Mouse (Mus musculus): ENCODE results near the gene Plekhh1. TPM values are rescaled to one million over a fixed set of nuclear protein-coding genes. Genes with fewer than 3 reads are reported as not detected.
"Not testable (repeated sequence)": the region's sequence is repeated elsewhere in the genome, so short reads cannot be mapped to it uniquely, and the experiment has no call there.

The Plekhh1 gene
- total RNA-seq (2021) = 1 to 10 TPM; 1.2 to 2.5 TPM
- long read RNA-seq, experiment 1 = 0 reads
- long read RNA-seq, experiment 2 = 0 reads

DNA sequence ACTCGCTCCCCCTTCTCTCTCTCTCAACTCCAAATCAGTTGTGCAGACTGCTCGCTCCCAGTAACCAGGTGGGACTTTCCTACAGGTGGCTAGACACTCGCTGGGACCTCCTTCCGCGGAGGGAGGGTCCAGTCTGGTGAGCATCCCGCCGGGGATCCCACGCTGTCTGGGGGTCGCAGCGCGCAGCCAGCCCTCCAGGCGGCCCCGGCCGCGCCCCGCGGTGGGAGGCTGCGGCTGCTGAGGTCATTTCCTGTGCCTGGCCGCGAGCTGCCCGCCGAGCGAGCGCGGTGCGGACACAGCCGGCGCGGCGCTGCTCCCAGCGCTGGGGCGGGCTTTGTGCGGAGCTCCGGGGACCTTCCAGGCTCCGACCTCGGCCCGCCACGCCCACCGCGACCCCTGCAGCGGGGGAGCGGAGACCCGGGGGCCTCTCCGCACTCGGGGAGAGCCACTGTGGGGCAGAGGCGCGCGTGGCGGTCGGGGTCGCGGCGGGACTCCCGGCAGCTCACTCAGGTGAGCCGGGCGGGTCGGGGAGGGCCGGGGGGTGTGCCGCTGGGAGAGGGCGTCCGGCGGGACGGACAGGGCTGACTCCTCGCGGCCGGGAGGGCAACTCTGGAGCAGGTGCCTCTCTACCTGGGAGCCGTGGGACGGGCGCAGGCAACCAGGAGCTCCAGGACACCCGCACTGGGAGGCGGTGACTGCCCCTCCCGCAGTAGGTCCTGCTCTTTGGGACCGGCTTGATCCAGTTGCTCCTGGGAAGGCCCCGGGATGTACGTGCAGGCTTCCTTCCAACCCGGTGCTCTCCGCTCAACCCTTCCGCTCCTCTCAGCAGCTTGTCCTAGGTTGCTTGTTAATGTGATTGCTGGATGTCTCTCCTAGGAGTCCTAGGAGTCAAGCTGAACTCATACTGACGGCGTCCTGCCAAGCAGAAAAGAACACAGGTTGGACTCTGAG, at the start of gene Plekhh1:
Gene Plekhh1 (plus strand): TSS at position 253 of the 951 bp plus-strand sequence.
- peak; percentile 40 to 42 for DNase-seq

DNA sequence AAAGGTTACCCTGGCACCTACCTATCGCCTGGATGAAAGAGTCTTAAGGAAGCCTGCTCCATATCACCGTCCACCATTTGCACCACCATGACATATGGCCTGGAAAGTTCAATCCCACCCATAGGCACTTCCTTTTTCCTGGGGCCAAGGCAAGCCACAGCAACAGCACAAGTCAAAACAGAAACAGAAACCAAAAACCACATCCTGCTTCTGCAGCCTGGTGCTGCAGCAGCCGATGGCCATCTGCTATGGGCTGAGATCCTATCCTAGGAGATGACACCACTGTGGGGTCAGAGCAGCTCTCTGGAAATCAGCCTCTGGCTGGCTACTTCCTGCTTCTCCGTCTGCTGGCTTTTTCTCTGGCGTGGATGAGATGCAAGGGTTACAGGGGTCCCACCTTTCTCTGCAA, 48.3 kb upstream of the Plekhh1 start:
- DNase-seq = peak; percentile 52 to 85

DNA sequence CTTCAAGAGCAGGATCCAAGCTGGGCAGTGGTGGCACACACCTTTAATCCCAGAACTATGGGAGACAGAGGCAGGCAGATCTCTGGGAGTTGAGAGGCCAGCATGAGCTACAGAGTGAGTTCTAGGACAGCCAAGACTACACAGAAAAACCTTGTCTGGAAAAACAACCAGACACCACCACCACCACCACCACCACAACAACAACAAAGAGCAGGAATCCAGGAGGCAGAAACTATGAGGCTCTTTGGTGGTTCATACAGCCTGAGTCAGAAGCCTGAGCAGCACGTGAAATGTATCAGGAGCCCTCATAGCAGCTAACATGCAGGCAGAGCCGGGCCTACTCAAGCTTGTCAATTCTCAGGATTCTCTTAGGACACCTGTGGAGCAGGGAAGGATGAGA, 47.8 kb upstream of the Plekhh1 start:
- DNase-seq = no peak

DNA sequence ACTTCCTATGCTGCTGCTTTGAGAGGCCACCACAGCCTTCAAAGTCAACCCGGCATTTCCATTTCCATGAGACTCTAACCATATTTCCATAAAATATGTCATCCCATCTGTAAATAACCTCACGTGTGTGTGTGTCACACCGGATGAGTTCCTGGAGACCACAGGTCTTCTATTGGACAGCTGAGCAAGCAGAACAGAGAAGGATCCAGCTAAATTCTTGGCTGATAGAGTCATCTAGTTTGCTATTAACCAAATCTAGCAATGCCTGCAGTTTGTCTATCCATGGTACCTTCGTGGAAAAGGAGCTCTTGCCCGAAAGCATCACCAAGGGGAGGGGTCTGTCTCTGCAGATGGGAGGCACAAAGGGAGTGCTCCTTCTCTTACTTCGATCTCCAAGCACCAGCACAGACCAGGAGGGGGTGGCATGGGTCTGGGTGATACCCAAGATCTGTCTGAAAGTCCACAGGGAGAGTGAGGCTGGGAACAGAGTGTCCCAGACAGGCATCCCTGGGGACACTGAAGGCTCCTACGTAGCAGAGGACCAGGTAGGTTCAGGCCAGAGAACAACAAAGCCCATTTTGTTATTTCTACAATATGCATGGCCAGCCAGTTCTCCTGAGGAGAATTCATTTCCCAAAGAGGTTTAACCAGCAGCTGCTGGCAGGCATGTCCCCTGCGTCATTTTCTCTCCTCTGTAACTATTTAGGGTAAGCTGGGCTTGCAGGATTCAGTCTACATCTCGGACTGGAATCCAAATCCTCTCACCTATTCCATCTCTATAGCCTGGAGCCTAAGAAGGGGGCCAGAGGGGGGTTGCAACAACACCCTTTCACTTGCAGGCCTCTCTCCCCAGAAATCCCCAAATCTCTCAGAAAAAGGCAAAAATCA, 46.8 kb upstream of the Plekhh1 start:
- DNase-seq = peak in 1 of 2 experiments; percentile 16

DNA sequence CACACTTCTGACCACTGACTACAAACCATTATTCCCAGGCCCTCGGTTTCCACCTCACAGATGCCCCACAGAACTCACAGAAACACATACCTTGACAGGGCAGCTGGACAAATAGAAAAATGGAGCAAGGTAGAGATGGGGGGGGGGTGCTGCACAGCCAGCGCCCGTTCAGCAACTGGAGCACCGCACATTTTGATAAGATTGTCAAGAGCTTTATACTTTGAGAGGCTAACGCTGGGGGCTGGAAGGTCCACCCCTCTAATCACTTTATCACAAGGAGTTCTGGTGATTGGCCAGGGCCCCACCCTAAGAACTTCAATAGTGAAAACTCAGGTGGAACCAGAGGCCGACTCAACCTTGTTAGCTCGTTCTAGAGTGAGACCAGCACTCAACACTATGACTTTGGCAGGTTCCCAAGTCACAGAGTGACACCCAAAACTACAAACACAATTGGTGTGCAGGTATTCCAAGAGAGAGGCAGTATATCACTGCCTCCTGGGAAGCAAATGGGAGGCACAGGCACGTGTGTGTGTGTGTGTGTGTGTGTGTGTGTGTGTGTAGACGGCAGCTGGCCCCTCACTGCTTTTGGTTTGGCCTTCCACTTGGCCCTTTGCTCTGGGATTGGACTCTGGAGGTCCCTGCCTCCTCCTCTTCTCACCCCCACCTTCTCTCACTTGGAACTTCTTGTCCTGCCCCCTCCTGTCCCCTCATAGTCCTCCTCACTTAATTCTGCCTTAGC, 45.5 kb upstream of the Plekhh1 start:
- DNase-seq = no peak

DNA sequence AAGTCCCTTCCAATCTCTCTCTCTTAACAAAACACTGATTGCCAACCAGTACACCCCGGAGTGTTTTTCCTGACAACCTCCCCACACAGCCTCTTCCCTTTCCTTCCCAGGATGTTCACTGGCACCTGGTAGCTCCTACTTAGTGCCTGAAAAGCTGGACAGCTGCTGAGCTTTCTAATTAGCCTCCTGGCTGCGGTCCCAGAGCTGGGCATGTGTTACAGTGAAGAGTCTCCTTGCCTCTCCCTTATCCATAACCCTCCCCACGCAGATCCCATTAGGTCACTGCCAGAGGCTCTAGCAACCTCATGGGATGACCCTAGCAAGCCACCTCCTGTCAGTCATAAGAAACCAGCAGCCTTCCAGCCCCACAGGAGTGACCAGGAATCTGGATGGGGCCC, 44.9 kb upstream of the Plekhh1 start:
- DNase-seq = peak; percentile 75

DNA sequence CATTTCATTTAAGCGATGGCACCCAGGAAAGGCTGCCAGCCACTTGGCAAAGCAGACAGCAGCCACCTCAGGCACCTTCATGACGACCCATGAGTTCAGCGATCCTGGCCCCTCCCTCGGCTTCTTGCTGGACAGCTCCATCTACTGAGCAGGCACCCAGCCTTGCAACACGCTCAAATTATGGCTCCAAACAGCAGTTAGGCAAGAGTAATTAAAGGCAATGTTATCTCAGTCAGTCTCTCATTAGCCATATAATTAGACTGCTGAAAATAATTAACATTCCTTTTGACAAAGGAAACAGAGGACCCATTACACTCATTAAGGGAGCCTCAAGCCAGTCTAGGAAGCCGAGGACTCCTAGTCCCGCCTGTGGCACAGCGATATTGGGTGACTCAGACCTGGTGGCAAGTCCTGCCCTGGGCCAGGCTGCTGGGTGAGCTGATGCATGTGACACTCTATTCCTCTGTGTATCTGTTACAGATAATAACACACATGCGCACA, 41.3 kb upstream of the Plekhh1 start:
- DNase-seq = peak in 1 of 2 experiments; percentile 10

DNA sequence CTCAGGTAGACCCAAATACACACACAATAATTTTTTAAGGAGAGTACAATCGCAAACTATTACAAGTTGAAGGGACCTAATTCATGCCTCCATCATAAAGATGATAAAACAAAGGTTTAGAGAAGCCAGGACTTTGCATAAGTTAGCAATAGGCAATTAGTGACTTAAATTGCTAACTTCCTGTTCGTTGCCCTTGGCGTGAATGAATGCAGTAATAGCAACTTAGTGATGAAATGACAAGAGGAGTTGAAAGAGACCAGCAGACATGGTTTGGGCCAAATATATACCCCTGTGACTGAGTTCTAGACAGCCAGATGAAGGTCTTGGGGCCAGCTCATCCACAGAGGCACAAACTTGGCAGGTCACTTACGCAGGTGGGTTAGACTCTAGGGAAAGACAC, 32.7 kb upstream of the Plekhh1 start:
- DNase-seq = no peak

DNA sequence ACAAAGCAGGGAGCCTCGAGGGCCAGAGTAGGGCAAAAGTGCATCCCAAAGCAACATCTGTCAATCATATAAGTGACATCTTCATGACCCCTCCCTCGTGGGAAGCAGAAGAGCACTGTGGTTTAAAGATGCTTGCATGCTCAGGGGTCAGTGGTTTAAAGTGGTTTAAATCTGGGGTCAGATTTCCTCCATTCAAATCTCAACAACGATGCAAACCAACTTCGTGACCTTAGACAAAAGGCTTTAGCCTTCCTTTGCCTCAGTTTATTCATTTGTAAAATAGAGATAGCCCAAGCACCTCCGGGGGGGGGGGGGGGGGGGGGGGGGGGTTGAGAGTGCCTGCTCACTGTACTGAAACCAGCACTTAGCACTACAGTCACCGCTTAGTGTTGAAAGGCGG, 32.3 kb upstream of the Plekhh1 start:
- no peak for DNase-seq

DNA sequence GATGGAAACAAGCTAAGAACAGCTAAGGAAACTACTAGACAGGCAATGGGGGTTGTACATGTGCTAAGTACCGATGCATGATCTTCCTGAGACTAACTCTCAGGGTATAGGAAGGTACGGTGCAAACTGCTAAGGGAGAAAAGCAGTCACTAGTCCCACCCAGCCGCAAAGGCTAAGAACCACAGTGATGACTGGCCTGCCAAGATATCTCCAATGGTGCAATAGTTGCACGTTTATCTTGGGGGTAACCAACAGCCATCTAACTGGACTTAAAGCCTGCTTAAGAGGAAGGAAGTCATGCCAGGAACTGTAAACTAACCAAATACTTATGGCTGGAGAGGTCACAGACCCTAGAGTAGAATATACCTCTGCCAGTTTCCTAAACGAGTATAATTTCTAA, 26.6 kb upstream of the Plekhh1 start:
- no peak for DNase-seq

DNA sequence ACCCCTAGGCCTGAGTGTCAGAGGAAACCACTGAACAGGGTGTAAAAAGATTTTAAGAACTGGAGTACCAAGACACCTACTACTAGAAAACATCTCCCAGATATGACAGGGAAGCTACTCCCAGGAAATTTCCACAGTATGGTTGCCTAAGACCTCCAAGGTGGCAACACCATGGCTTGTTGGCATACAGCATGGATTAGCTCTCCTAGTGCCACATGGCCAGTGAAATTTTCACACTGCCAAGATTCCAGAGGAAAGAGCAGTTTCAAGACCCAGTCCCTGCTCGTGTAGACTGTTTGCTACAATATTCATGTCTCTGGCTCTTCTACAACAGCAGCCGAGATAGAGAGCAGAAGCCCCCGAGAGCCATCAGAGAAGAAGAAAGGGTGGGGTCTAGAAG, 26.0 kb upstream of the Plekhh1 start:
- no peak for DNase-seq

DNA sequence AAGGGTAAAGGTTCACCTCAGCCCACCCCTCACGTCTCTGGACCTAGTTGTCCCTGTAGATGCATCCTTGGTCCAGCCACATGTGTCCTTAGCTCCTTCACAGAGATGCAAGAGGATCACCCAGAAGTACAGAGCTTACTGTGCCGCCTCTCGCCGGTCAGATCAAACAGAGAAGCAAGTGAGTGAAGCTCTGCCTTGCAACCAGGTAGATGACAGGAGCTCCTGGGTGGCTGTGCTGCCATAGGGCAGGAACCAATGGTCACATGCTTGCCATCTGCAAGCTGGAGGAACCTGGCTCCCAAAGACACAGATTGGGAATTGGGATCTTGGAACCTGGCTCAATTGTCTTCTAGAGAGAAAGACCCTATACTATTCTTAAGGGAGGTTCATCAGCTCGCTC, 23.5 kb upstream of the Plekhh1 start:
- DNase-seq = no peak

DNA sequence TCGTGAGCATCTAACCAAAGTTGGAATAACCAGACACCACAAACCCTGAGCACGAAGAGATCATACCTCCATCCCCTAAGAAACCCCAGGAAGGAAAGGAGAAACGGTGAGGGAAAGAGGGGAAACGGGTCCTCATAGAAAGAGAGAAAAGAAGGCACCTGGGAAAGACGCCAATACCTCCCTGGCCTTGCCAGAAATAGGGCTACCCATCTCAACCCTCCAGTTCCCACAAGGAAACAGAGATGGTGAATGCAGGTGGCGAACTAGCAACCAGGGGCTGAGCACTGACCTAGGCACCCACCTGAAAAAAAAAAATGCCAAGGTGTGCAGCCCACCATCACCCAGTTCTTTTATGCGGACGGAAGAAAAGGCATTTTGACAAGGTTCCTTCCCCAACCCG, 22.9 kb upstream of the Plekhh1 start:
- no peak for DNase-seq

DNA sequence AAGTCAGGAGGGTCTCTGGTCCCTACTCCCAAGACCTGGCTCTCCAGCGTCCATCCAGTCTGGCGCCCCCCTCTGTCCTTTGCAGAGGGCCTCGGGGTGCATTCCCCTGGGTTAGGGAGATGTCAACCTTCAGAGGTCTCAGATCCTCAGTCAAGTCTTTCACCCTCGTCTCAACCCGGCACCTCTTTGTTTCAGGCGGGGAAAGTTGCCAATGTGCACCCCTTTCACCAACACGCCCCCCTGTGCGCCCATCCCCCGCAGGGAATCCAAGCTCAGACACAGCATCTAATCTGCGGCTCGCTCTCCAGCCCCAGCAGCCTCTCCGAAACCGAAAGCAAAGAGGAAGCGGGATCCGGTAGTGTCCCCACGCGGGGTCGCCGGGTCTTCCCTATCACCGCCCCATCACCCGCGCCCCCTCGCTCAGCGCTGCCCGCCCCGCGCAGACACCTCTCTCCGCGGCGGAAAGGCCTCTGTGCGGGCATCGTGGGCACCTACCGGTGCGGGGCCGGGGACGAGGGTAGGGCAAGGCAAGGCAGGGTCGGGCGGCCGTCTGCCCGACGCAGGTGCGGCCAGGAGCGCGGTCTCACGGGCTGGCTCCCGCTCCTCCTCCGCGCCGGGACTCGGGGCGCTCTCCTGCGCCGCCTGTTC, 22.4 kb upstream of the Plekhh1 start:
- peak; percentile 63 to 64 for DNase-seq

DNA sequence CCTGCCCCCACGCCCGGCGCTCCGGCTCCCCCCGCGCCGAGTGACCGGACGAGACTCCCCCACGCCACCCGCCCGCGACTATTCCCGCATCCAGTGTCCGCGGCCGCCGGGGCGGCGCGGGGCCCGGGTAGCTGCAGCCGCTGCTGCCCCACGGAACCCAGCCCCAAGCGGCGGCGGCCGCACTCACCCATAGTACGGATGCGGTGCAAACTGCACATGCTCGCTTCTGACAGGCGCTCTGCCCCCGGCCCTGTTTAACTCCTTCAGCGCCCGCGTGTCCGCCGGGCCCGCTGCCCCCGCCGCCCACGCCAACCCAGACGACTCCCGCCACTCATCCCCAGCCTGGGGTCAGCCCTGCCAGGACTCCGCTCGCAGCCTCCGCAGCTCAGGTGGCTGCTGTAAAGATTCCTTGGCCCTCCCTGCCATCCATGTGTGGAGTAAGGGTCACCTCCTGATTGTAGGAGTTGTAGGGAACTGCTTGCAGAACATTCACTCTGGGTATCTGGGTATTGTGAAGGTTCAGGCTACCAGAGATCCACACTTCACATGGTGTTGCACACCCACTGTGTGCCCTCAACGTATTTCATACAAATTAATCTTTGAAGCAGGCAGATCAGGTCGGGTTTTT, 21.7 kb upstream of the Plekhh1 start, which contains the start of gene Tmem229b:
Gene Tmem229b (minus strand): TSS at position 502 of the 628 bp plus-strand sequence.
- DNase-seq = peak; percentile 42 to 48

DNA sequence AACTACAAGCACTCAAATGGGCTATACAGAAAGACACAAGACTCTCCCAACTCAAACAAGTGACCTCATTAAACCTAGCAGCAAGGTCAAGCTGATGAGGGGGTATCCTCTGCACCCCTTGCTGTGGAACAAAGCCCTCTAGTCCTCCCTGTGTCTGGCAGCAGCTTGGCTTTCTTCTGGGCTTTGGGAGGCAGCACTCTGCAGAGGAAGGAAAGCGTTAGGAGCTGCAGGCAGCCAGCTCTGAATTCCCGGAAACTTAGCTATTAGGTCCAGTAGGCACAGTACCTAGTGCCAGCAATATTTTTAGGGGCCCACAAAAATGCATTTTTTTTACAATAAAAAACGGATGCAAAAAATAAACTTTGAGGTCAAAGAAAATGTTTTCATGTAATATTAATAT, 18.4 kb upstream of the Plekhh1 start:
- no peak for DNase-seq

DNA sequence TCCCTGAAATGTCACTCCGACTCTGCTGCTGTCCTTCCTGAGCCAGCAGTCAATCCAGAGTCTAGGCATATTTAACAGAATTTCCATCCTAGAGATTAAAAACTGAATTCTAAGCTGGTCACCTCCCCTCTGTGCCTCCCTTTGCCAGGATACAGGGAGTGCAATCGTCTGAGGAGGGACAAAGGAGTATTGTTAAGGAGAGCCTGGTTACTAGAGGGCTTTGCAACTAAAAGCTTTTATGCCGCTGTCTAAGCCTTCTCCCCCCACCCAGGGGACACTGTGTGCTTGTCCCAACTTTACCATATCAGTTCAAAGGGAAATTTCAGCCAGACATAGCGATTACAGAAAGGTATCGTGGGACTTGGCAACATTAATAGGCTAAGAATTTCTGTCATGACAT, 12.9 kb upstream of the Plekhh1 start:
- DNase-seq = no peak

DNA sequence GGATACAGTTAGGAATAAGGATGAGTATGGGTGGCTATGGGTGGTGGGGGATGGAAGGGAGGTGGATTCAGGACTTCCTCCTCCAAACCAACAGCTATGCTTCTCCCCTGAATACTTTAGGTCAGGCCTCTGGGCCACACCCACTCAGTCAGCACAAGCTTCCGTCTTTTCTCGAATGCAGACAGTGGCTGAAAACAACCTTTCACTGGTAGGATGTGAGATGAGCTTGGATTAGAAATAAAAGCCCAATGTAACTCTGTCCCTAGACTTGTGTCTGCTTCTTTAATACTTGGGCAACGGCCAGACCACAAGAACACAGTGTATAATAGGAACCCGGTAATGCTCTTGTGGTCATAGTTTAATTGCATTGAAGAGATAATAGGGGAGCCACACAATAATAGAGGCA, 11.0 kb upstream of the Plekhh1 start:
- peak in 1 of 2 experiments; percentile 28 for DNase-seq

DNA sequence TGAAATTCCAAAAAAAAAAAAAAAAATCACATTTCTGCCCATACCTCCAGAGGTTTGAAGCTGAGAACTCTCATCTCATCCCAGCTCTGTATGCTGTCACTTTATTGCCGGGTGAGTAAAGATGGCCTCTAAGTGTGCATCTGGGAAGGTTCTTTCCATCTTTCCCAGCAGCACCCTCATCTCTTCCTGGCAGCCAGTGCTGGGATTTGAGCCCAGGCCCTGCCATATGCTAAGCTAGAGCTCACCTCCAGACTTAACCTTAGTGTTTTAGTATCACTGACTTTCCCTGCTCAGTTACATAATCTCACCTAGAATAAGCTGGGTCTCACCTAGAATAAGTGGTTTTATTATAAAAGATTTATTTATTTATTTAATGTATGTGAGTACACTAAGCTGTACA, 7.1 kb upstream of the Plekhh1 start:
- no peak for DNase-seq

DNA sequence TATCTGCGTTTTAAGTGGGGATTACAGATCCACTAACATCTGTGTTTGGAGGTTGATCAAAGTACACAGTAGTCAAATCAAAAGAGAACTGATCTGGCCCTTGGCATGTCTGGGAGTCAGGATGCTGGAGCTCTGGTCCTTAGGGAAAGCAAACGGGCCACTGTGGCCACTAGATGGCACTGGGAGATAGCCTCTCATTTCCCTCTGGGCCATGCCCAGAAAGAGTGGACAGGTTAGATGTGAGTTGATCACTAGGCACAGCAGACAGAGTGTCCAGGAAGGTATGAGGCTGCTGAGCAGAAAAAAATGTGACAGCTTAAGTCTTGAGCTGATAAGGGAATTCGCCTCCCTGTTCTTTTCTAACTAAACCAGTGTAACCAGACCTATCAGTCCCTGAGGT, 6.1 kb upstream of the Plekhh1 start:
- DNase-seq = peak; percentile 51 to 71

DNA sequence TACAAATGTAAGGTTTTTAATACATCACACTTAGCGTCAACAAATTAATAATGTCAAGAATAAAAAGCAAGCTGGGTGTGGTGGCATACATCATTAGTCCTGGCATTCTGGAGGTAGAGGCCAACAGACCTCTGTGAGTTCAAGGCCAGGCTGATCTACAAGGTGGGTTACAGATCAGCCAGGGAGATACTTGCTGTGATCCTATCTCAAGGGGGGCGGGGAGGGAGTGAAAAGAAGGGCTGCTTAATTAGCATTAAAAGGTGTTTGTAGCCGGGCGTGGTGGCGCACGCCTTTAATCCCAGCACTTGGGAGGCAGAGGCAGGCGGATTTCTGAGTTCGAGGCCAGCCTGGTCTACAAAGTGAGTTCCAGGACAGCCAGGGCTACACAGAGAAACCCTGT, 1.4 kb upstream of the Plekhh1 start:
- DNase-seq = not testable (repeated sequence)

Measured in heart, adult 18-20 months (tissue).